Mouse (Mus musculus) R1 (cell line): ENCODE measurements around the gene Vipr1.
"Not testable (repeated sequence)": the region's sequence is repeated elsewhere in the genome, so short reads cannot be mapped to it uniquely, and the experiment has no call there.

Experiments used
- DNase-seq: peaks from one replicate; pipeline ENCODE4 v3.0.0-alpha.2; 2018; ENCODE audit warnings: low read depth, low spot score

Gene Vipr1

DNA sequence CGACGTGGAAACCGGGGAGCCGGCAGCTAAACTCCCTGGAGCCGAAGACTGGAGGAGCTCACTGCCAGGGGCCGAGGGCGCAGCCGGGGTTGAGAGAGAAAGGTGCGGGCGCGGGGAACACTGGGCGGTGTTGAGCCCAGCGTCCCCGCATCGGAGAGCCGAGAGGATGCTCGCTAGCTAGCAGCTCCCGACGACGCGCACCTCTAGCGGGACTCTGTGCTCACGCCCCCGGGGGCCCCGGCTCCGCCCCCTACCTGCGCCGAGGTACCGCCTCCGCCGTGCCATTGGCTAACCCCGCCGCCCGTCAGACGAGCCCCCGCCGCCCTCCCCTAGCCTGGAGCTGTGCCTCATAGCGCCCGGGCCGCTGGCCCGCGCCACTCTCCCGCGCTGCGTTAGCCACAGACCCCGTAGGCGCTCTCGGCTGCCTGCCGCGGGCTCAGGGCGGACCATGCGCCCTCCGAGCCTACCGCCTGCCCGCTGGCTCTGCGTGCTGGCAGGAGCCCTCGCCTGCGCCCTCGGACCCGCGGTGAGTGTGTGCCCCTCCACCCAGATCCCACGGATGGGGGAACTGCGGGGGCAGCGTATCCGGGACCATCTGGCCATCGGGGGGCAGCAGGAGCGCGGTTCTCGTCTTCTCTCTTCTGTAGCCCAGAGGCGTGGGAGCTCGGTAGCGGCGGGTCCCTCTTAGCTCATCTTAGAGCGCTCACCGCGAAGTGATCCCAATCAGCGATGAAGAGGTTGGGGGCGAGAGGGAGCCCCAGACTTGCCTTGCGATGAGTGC lies at the start of gene Vipr1:
Gene Vipr1 (plus strand): TSS at position 316 of the 781 bp plus-strand sequence.
- peak; percentile 86 for DNase-seq

DNA sequence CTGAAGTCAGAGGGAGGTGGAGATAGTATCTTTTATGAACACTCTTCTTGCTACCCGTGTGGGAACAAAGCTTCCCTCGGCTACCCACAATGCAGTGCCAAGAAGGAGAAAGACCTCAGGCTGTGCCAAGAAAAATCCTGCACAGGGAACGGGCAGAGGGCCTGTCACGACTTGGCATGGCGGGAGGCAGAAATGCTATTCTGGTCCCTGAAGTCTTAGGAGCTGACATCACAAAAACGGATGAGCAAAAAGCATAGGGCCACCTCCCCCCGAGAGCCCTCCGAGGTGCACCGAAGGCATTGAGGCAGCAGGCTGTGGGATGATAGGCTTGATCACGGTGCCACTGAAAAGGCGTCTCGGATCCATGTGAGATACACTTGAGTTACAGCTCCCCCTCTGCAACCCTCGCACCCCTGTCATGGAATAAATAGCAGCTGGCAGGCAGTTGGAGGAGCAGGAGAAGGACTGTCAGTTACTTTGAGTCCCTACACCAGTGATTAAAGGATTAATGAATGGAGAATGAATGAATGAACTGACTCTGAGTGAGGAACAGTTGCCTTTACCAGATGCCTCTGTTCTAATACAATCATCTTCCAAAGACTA lies 49.5 kb upstream of the Vipr1 start:
- DNase-seq, result no peak

DNA sequence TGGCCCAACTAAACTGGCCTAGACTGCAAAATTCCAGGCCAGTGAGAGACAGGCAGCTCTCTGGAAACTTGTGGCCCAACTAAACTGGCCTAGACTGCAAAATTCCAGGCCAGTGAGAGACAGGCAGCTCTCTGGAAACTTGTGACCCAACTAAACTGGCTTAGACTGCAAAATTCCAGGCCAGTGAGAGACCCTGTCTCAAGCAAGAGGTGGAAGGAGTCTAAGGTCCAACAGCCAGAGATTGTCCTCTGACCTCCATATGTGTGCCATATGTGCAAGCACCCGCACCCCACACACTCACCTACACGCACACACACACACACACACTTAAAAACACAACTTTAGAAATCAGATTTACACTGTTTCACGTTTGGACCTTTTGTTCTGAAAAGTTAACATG lies 48.7 kb upstream of the Vipr1 start:
- DNase-seq, result not testable (repeated sequence)

DNA sequence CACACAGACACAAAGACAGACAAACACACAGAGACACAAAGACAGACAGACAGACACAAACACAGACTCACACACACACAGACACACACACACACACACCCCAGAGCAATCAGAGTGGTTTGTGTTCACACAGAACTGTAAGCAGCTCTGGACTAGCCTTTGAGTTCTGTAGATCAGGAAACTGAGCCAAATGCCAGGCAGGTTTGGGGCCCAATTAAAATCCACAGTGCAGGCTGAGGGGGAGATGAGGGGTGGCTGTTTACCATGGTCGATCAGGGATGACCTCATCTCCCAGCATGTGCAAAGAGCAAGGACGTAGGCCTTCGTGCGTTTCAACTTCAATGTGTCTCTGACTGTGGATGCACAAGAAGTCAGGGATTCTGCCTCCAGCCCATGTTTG lies 47.7 kb upstream of the Vipr1 start:
- no peak for DNase-seq

DNA sequence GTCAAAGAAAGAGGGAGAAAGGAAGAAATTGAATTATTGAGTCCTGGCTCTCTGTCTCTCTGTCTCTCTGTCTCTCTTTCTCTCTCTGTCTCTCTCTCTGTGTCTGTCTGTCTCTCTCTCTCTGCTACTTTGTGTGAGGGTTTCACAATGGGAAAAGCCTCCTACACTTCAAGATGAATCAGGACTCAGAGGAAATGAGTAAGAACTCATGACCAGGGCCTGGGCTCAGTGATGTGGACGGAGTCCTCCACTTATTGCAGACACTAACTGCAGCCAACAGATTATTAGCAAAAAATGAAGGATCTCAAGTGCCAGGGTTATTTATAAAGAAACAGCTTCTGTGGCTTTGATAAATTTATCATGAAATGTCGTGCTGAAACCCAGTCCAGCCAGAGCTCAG lies 44.4 kb upstream of the Vipr1 start:
- DNase-seq, result no peak

DNA sequence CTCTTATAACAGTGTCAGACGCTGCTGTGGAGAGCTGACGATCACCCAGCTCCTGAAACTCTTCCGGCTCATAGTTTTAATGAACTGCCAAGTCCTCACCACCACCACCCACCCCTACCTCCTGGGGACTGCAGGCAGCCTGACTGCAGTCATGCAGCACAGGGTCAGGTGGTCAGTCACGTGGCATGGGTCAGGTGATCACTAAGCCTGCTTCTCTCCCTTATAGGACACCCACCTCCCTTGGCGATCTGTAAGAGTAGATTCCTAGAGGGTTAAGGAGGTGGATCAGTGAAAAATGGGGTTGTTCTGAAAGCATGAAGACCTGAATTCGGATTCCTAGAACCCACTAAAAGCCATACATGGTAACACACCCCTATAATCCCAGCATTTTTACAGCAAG lies 43.0 kb upstream of the Vipr1 start:
- no peak for DNase-seq

DNA sequence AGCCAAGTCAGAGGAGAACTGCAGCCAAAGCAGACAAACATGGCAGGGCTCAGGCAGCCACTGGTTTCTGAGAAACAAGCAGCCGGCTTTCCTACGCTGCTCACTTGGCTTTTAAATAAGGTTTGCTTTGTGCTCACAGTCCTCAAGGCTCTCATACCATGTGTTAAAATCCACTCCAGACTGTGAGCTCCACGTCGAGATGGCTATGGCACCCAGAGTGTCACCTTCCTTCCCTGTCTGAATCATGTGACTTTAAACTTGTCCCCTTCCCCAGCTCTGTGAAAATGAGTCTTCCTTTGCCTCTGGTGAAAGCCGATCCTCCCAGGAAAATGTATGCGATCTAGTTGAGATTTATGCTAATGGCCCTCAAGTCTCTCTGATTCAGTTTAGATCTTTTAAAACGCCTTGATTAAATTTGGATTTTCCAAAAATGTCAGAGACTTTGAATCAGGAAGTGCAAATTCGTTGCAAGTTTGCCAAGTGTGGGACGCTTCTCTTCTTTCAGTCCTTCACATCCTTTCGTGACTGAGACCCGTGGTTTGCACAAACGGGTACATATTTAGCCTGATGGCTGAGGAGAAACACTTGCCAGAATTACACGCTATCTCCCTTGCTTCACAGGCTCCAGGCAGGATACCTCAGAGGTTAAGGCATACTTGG lies 42.2 kb upstream of the Vipr1 start:
- DNase-seq, result no peak

DNA sequence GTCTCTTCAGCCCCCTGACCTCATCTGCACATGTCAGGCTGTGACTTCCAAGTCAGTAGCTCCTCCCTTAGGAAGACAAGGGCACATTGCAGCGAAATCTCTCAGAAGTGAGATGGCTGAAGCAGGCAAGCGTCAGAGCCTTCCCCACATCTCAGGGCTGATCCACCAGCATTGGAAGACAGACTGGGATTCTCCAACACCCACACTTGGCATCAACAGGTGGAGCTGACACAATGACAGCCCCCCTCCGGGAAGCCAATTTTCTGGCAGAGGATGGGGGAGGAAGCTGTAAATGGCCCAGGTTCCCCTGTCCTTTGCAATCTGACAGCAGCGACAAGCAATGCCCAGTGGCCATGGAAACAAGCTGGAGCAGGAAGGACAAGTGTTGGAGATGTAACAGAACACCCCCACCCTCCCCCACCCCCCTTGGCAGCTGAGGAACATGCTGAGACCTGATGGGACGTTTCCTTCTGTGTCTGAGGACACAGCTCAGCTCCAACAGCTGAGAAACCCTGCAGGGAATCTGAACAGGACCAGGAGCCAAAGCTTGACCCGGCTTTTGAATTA lies 41.6 kb upstream of the Vipr1 start:
- peak; percentile 16 for DNase-seq

DNA sequence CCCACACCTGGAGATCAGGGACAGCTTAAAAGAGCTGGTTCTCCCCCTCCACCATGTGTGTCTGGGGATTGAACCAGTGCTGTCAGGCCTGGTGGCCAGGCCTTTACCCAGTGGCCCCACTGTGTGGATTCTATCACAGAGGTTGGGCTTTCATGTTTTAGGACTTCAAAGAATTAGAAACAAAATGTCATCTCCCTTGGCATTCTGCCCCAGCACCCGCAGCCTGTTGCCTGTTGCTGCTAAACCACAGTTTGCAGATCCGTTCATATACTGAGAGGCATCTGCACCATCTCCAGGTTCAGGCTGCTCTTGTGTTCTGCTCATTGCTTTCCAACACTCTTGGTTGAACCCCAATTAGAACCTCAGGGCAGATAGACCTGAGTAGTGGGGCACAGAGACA lies 40.1 kb upstream of the Vipr1 start:
- DNase-seq, result no peak

DNA sequence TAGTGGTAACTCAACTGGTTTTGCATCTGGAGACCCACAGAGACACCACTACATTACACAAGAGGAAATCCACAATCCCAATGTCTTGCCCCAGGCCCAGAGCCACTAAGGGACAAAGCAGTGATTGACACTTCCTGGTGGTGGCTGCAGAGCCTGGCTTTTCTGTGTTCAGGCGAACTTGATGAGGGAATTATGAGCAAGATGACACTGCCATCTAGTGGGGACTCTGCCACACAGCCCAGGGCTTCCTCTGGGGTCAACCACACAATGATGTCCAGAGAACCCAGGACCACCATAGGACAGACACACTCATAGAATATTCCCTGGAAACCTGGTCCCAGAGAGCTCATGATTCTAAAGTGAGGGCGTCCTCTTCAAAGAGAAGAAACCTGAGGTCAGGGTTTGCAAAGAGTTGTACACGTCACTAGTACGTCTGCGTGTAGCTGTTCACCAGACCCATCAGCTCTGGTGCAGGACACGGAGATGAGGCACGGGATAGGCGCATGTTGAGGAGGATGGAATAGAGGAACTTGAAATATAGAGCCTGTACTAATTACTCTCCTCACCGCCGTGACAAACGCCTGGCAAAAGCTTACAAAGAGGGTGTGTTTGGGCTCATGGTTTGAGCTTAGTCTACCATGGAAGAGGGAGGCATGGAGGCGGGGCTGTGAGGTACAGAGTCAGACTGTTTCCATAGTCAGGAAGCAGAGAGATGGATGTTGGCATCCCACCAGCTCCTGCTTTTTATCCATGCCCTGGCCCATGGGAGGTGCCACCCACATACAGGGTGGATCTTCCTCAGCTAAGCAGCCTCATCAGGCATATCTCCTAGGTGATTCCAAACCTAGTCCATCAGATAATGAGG lies 36.9 kb upstream of the Vipr1 start:
- peak; percentile 74 for DNase-seq

DNA sequence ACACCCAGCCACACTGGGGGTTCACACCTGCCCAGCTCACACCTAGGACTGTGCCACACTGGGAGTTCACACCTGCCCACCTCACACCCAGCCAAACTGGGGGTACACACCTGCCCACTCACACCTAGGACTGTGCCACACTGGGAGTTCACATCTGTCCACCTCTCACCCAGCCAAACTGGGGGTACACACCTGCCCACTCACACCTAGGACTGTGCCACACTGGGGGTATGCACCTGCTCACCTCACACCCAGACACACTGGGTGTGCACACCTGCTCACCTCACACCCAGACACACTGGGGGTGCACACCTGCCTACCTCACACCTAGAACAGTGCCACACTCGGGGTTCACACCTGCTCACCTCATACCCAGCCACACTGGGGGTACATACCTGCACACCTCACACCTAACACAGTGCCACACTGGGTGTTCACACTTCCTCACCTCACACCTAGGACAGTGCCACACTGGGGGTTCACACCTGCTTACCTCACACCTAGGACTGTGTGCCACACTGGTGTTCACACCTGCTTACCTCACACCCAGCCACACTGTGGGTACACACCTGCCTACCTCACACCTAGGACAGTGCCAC lies 35.9 kb upstream of the Vipr1 start:
- no peak for DNase-seq

DNA sequence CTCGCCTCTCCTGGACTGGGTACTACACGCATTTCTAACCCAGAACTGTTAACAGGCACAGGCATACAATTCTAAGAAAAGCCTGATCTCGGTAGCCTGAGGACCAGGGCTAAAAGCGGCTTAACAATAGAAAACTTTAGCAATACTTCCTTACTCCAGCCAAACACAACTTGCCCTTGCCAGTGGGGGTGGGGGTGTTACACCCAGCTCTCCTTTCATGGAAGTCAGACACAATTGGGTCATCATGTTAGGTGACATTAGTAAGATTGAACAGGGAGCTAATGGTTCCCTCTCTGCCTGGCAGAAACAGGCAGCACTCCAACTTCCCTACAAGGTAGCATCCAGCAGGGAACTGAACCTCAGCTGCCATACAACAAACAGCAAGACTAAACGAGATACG lies 33.1 kb upstream of the Vipr1 start:
- DNase-seq, result no peak

DNA sequence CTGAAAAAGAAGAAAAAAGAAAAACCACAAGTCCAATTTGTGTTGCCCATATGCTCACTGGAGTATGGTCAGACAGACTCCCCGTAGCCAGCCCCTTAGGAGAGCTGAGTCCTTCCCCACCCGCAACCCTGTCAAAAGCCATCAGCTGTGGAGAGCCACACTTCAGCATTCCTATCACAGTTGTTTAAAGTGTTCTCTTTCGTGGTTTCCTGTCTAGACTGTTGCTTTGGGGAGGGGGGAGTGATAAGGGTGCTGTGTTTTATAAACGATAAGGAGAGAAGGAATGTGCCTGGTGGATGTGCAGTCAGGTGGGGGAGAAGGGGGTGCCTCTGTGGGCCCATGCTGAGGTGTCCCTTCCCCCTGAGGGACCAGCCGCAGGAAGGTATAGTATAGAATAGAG lies 29.3 kb upstream of the Vipr1 start:
- no peak for DNase-seq

DNA sequence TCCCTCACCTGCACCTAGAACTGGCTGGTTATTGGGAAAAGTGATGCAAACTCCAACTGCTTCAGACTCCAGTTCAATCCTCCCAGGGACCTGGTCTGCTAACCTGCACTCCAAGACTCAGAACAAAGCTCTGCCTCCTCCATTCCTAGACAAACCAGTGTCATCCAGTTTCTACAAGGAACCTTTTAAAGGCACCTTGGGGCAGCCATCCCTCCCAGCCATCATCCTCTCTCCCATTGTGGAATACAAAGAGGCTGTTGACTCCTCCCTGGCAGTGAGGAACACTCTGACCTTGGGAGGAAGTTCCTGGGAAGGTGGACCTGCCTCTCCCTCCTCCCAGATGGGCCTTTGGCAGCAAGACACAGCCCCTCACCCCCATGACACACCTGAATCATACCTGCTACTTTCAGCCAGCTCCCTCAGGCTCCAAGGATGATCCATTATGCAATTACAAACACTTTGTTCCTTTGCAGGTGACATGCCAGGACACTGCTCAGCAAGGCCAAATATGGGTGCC lies 28.2 kb upstream of the Vipr1 start:
- DNase-seq, result peak; percentile 48

DNA sequence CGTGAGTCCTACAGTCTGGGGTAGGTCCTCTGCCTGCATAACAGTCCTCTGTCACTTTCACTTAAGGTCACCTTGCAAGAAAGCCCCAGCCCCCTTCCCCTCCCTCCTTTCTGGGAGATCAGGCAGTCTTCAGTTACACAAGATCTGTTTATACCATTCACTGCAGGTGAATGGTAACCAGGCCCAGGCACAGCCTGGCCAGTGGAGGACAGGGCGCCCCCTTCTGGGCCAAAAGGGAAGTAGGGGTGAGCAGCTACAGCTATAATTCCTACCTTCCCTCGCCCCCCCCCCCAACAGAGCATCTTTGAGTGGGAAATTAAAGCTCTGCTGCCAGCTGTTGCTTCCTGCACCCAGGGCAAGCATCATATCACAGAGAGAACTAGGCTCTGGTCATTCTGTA lies 26.0 kb upstream of the Vipr1 start:
- DNase-seq, result peak; percentile 14

DNA sequence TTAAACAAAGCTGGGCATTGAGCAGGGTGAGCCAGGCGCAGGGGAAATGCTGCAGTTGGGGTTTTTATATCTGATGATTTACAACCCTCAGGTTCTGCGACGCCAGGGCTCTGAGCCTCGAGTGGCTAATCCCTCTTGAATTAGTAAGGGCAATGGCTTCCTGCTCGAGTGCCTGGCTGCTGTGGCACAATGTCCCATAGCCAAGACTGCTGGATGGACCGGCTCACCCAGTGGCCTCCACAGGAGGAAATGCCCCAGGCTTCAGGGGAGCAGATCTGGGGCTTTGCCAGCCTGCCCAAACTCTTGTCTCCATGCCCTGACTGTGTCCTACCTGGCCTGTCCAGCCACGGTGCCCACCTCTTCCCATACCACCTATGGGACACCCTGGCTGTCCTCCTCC lies 23.1 kb upstream of the Vipr1 start:
- no peak for DNase-seq

DNA sequence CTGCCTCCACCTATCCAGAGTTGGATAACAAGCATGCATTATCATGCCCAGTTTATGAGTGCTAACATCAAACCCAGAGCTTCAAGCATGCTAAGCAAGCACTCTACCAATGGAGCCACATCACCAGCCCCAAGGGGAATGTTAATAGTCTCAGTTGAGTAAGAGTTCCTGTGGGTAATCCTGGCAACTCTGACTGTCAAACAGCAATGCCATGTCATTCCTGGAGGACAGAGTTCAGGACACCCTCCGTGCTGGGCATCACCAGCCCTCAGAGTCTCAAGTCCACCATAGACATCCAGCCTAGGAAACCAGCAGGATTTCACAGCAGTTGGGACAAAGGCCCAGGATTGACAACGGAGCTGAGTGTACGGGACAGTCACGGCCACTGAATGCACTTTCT lies 19.3 kb upstream of the Vipr1 start:
- DNase-seq, result no peak

DNA sequence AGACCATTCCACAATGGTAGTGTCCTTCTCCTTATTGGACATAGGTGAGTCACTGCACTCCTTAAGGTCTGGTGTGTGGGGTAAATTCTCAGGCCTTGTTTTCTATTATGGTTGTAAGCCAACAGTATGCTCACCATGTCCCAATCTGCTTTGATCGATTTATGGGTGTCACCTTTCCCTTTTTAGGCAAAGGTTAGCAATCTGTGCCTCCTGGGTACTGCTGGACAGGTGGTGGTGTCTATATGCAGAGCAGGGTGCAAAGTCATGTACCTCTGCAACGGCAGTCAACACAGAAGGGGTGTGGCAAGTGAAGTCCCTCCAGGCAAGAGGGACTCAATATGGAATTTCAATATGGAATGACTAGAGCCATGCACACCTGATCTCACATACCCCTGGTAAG lies 17.6 kb upstream of the Vipr1 start:
- no peak for DNase-seq

DNA sequence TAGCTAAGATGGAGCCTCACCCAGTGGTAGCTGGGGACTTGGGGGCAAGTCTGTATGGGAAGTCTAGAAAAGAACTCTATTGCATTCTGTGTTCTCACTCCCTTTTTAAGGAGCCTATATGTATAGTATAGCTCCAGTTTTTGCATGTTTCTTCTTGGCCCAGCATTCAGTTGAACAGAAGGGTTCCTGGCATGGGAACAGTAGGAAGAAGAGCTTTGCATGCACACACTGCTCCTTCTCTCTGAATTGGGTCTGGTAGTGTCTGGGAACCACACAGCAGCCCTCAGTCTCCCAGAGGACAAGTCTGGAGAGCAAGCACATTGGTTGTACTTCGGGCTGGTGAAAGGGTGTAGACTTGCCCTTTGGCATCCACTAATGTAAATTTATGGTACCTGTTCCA lies 11.9 kb upstream of the Vipr1 start:
- DNase-seq, result no peak

DNA sequence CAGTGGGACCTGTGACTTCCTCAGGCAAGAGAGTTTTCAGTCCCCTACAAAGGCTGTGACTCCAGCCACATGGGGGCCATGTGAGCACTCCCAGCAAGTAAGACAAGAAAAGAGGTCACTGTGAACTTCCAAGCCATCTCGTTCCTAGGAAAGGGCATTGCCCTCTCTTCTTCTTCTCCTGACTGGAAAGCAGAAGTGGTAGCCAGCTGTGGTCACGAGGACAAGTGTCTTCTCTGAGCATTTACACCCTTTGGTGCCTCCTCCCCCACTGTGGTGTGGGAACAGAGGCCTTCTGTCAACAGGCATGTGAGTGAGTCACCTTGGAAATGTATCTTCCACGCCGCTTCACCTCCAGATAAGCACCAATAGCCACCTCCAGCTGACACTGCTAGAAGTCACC lies 10.6 kb upstream of the Vipr1 start:
- no peak for DNase-seq

DNA sequence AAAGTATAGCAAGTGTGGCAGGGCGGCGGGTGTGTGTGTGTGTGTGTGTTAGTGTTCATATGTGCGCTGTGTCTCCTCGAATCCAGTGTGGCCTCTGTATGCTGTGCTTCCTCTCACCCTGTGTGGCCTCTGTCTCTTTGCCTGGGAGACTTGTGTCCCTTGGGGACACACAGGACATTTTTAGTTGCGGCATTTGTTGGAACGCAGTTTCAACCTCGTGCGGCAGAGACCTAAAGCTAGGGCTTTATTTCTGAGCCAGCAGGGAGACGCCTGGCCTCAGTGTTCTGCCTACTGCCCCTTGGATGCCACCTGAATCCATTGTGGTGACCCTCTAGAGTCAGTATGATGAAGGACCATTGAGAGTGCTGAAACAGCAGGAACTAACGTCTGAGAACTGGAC lies 9.6 kb upstream of the Vipr1 start:
- DNase-seq, result no peak
